Mouse (Mus musculus) spleen, postnatal 14 days (tissue): ENCODE measurements around the gene Cenpu.

Experiments used
- DNase-seq, 2 experiments: peaks; one replicate each; pipeline ENCODE4 v3.0.0; 2021 to 2022; ENCODE audit warnings: low spot score in 2 of 2

Gene Cenpu

GRCm38 (mm10) chr8:46598753-46599152 is 46.9 kb downstream of the Cenpu start:
- DNase-seq, result no peak

GRCm38 (mm10) chr8:46599314-46599904 is 47.6 kb downstream of the Cenpu start:
- no peak for DNase-seq

DNA sequence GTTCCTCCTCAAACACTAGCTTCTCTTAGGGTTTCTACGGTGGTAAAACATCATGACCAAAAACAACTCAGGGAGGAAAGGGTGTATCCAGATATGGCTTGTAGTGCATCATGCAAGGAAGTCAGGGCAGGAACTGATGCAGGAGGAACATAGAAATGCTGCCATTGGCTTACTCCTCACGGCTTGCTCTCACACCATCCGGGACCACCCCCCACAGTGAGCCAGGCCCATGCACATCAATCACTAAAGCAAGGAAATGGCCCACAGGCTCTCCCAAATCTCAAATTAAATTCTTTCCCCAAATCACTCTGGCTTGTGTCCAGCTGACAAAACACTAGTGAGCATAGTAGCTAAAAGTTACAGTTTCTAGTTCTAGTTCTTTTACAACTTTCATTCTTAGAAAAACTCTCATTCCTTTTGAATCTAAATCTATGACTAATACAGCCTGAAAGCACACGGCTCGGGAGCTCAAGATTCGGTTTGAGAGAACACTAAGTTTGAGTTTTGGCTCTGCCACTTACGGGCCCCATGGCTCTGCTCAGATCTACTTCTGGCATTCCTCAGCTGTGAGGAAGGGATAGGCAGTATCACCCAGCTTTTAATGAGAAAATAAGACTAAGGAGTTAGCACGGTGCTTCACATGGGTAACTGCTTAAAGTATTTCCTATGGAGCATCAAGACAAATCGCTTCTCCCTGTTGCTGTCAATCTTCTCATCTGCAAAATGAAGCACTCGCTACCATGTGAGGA is 49.3 kb downstream of the Cenpu start:
- DNase-seq, result no peak

DNA sequence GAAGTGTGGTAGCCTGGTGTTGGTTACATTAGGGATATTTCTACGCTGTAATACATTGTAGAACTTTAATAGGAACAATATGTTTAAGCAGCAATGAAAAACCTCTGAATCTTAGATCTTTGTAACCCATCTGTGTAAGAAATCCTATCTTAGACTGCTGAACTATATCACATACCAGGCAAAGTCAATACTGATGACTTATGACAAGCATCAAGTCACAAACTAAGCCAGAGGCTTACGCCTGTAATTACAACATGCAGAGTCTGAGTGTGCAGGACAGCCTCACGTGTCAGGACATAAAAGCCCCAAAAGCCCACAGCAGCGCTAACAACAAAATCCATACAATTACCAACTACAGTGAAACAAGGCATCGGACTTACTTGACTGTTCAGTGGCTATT is 51.8 kb downstream of the Cenpu start:
- no peak for DNase-seq

- no peak for DNase-seq
Observed at GRCm38 (mm10) chr8:46606930-46607329, 55.1 kb downstream of the Cenpu start.

- no peak for DNase-seq
Observed at GRCm38 (mm10) chr8:46611557-46611956, 59.7 kb downstream of the Cenpu start.

GRCm38 (mm10) chr8:46612913-46613312 is 61.1 kb downstream of the Cenpu start:
- no peak for DNase-seq

DNA sequence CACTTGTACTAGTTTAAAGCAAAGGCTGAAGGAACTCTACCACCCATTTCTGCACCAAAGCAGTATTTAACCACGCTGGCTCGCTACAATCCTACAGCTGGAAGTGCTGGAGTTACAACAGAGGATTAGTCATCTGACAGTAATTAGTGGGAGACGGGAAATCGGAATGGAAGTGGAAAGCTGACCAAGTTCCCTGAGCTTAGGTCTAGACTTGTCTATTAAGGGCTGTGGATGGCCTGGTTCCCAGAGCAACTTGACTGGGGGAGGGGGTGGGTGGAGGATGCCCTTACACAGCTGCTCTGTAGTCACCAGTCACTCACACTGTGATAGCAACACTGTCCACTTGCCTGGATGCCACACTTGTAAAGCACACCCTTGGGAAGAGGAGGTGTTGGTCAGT is 61.5 kb downstream of the Cenpu start:
- no peak for DNase-seq

DNA sequence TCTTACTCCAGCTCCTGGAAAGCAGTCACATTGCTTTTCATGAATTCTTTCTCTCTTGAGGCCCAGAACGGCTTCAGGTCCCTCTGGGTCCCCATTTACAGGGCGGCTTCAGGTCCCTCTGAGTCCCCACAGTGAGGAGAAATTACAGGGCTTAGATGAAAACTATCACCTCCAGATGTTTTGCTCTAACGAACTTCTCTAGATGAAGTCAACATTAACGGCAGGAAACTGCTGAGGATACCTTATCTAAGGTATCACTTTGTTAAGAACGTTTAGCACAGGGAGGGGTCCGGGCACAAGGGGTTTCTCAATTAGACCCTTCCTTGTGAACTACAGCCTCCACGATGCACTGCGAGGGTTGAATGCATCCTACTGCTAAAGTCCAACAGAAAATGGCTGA is 64.1 kb downstream of the Cenpu start:
- no peak for DNase-seq

- DNase-seq, result peak; percentile 96 to 97
Observed at GRCm38 (mm10) chr8:46616879-46617689, 65.3 kb downstream of the Cenpu start, which contains the start of the genes Primpol and Casp3. Primpol (minus strand) TSS chr8:46617212. Casp3 (plus strand) TSS chr8:46617291.

- DNase-seq, result peak in 1 of 2 experiments; percentile 27
Observed at GRCm38 (mm10) chr8:46617690-46618620, 66.1 kb downstream of the Cenpu start.

GRCm38 (mm10) chr8:46618639-46619320 is 67.0 kb downstream of the Cenpu start:
- no peak for DNase-seq

- DNase-seq, result no peak
Observed at GRCm38 (mm10) chr8:46622446-46623270, 70.8 kb downstream of the Cenpu start.

GRCm38 (mm10) chr8:46625166-46625565 is 73.3 kb downstream of the Cenpu start:
- DNase-seq, result no peak

- DNase-seq, result no peak
Observed at GRCm38 (mm10) chr8:46626642-46627041, 74.8 kb downstream of the Cenpu start.

- DNase-seq, result no peak
Observed at GRCm38 (mm10) chr8:46627881-46628280, 76.1 kb downstream of the Cenpu start.

- DNase-seq, result no peak
Observed at GRCm38 (mm10) chr8:46628645-46629044, 76.8 kb downstream of the Cenpu start.
